Mouse (Mus musculus) urinary bladder, postnatal 4 days (tissue): ENCODE results near the gene Kcnv2.

ENCODE experiments used
- DNase-seq, 2 experiments: peaks; one replicate each; pipeline ENCODE4 v3.0.0; 2021 to 2022; ENCODE audit warnings: low spot score in 2 of 2

Gene Kcnv2

GRCm38 (mm10) chr19:27364521-27364931, 42.1 kb downstream of the Kcnv2 start:
- no peak for DNase-seq

GRCm38 (mm10) chr19:27366113-27366746, 43.8 kb downstream of the Kcnv2 start:
- no peak for DNase-seq

GRCm38 (mm10) chr19:27369461-27370135, 47.2 kb downstream of the Kcnv2 start:
- DNase-seq = no peak

- no peak for DNase-seq
These were observed 47.8 kb downstream of the Kcnv2 start for GRCm38 (mm10) chr19:27370174-27370573.

- no peak for DNase-seq
These were observed 48.4 kb downstream of the Kcnv2 start for GRCm38 (mm10) chr19:27370784-27371183.

- DNase-seq = no peak
These were observed 57.5 kb downstream of the Kcnv2 start for GRCm38 (mm10) chr19:27379712-27380401.

GRCm38 (mm10) chr19:27382131-27382530, 59.7 kb downstream of the Kcnv2 start:
- DNase-seq = no peak

- DNase-seq = no peak
These were observed 60.9 kb downstream of the Kcnv2 start for GRCm38 (mm10) chr19:27383266-27383665.

- no peak for DNase-seq
These were observed 62.9 kb downstream of the Kcnv2 start for GRCm38 (mm10) chr19:27385304-27385703.
